Mouse (Mus musculus): Measurements from ENCODE around the gene Oxct2a. TPM values are rescaled to one million over a fixed set of nuclear protein-coding genes. Genes with fewer than 3 reads are reported as not detected.
A peak's percentile ranks its signal among the peaks of the same experiment; 100 is the strongest.
"Not testable (repeated sequence)": the region's sequence is repeated elsewhere in the genome, so short reads cannot be mapped to it uniquely, and the experiment has no call there.

The Oxct2a gene
- polyA plus RNA-seq, 1 experiment from 2014 or later = not detected

GRCm38 (mm10) chr4:123327630-123328029 lies 4.2 kb upstream of the Oxct2a start:
- no peak overlapping the region for H3K4me2 ChIP-seq (replicated peaks; ENCODE audit: low read depth, low read length)
- no peak overlapping the region for H3K4me3 ChIP-seq (ENCODE audit: low read length)
- no peaks in the 10 kb centered on the region for H3K9me3 ChIP-seq (ENCODE audit: control insufficient read depth, low read length)
- no peak for ATAC-seq (ENCODE audit: low FRiP score, low TSS enrichment)
- no peak overlapping the region for H3K27ac ChIP-seq (ENCODE audit: low read depth, low read length)
- peaks cover 6% of the 10 kb centered on the region for H3K27me3 ChIP-seq (ENCODE audit: control insufficient read depth, insufficient read depth, low read length)
- 51% methylated on average over 3 of the region's 3 CpGs for WGBS
- no peak overlapping the region for H3K9ac ChIP-seq (ENCODE audit: low read depth, low read length)
- no peaks in the 10 kb centered on the region for H3K36me3 ChIP-seq (ENCODE audit: control insufficient read depth, insufficient read depth, low read length)
- no peaks in the 10 kb centered on the region for H3K4me1 ChIP-seq (ENCODE audit: control insufficient read depth, insufficient read depth, low read length)

- no peak for ATAC-seq (ENCODE audit: low FRiP score, low TSS enrichment)
Measured at GRCm38 (mm10) chr4:123326087-123326486, 2.7 kb upstream of the Oxct2a start.

GRCm38 (mm10) chr4:123322910-123323309 lies 524 bp downstream of the Oxct2a start:
- not testable (repeated sequence) for H3K9me3 ChIP-seq (ENCODE audit: control insufficient read depth, low read length); H3K4me1 ChIP-seq (ENCODE audit: control insufficient read depth, insufficient read depth, low read length); H3K9ac ChIP-seq (ENCODE audit: low read depth, low read length); H3K27ac ChIP-seq (ENCODE audit: low read depth, low read length); H3K27me3 ChIP-seq (ENCODE audit: control insufficient read depth, insufficient read depth, low read length); H3K36me3 ChIP-seq (ENCODE audit: control insufficient read depth, insufficient read depth, low read length)
- WGBS = 7% methylated on average over 18 of the region's 38 CpGs
- peak; percentile 21; the same call in 1 of the 2 replicates for ATAC-seq (ENCODE audit: low FRiP score, low TSS enrichment)
- Histone ChIP-seq H3K4me3 (ENCODE audit: low read length) (peak overlapping the region; percentile 28; the same call in 1 of the 2 replicates), H3K4me2 (replicated peaks; ENCODE audit: low read depth, low read length) (peak overlapping the region; percentile 41)

More at GRCm38 (mm10) chr4:123326087-123326486, 2.7 kb upstream of the Oxct2a start:
- WGBS = 80% methylated on average over 3 of the region's 3 CpGs
- Histone ChIP-seq H3K27ac (ENCODE audit: low read depth, low read length) (no peak overlapping the region), H3K4me2 (replicated peaks; ENCODE audit: low read depth, low read length) (no peak overlapping the region), H3K27me3 (ENCODE audit: control insufficient read depth, insufficient read depth, low read length) (peaks cover 6% of the 10 kb centered on the region), H3K9me3 (ENCODE audit: control insufficient read depth, low read length) (no peaks in the 10 kb centered on the region), H3K4me1 (ENCODE audit: control insufficient read depth, insufficient read depth, low read length) (no peaks in the 10 kb centered on the region), H3K9ac (ENCODE audit: low read depth, low read length) (no peak overlapping the region), H3K36me3 (ENCODE audit: control insufficient read depth, insufficient read depth, low read length) (no peaks in the 10 kb centered on the region), H3K4me3 (ENCODE audit: low read length) (no peak overlapping the region)

GRCm38 (mm10) chr4:123314497-123314896 lies 8.9 kb downstream of the Oxct2a start:
- H3K4me3 ChIP-seq (ENCODE audit: low read length) = no peak overlapping the region
- no peak overlapping the region for H3K9ac ChIP-seq (ENCODE audit: low read depth, low read length)
- no peaks in the 10 kb centered on the region for H3K27me3 ChIP-seq (ENCODE audit: control insufficient read depth, insufficient read depth, low read length)
- no peaks in the 10 kb centered on the region for H3K4me1 ChIP-seq (ENCODE audit: control insufficient read depth, insufficient read depth, low read length)
- no peak overlapping the region for H3K27ac ChIP-seq (ENCODE audit: low read depth, low read length)
- H3K9me3 ChIP-seq (ENCODE audit: control insufficient read depth, low read length) = no peaks in the 10 kb centered on the region
- H3K4me2 ChIP-seq (replicated peaks; ENCODE audit: low read depth, low read length) = no peak overlapping the region
- WGBS = 89% methylated on average over 3 of the region's 3 CpGs
- ATAC-seq (ENCODE audit: low FRiP score, low TSS enrichment) = no peak
- no peaks in the 10 kb centered on the region for H3K36me3 ChIP-seq (ENCODE audit: control insufficient read depth, insufficient read depth, low read length)

- H3K36me3 ChIP-seq (ENCODE audit: control insufficient read depth, insufficient read depth, low read length) = no peaks in the 10 kb centered on the region
- no peak overlapping the region for H3K4me2 ChIP-seq (replicated peaks; ENCODE audit: low read depth, low read length)
- no peaks in the 10 kb centered on the region for H3K9me3 ChIP-seq (ENCODE audit: control insufficient read depth, low read length)
- WGBS = 84% methylated on average over 6 of the region's 6 CpGs
- no peak overlapping the region for H3K9ac ChIP-seq (ENCODE audit: low read depth, low read length)
- H3K27me3 ChIP-seq (ENCODE audit: control insufficient read depth, insufficient read depth, low read length) = no peaks in the 10 kb centered on the region
- H3K4me3 ChIP-seq (ENCODE audit: low read length) = no peak overlapping the region
- no peak for ATAC-seq (ENCODE audit: low FRiP score, low TSS enrichment)
- no peaks in the 10 kb centered on the region for H3K4me1 ChIP-seq (ENCODE audit: control insufficient read depth, insufficient read depth, low read length)
- no peak overlapping the region for H3K27ac ChIP-seq (ENCODE audit: low read depth, low read length)
Measured at GRCm38 (mm10) chr4:123313010-123313409, 10.4 kb downstream of the Oxct2a start.

GRCm38 (mm10) chr4:123311845-123312244 lies 11.6 kb downstream of the Oxct2a start:
- peaks cover 3% of the 10 kb centered on the region; the same call in 1 of the 2 replicates for H3K36me3 ChIP-seq (ENCODE audit: control insufficient read depth, insufficient read depth, low read length)
- no peak overlapping the region for H3K4me2 ChIP-seq (replicated peaks; ENCODE audit: low read depth, low read length)
- no peaks in the 10 kb centered on the region for H3K9me3 ChIP-seq (ENCODE audit: control insufficient read depth, low read length)
- ATAC-seq (ENCODE audit: low FRiP score, low TSS enrichment) = no peak
- 82% methylated on average over 7 of the region's 7 CpGs for WGBS
- H3K4me3 ChIP-seq (ENCODE audit: low read length) = no peak overlapping the region
- H3K4me1 ChIP-seq (ENCODE audit: control insufficient read depth, insufficient read depth, low read length) = no peaks in the 10 kb centered on the region
- no peak overlapping the region for H3K9ac ChIP-seq (ENCODE audit: low read depth, low read length)
- H3K27me3 ChIP-seq (ENCODE audit: control insufficient read depth, insufficient read depth, low read length) = no peaks in the 10 kb centered on the region
- no peak overlapping the region for H3K27ac ChIP-seq (ENCODE audit: low read depth, low read length)

- H3K4me2 ChIP-seq (replicated peaks; ENCODE audit: low read depth, low read length) = no peak overlapping the region
- no peak for ATAC-seq (ENCODE audit: low FRiP score, low TSS enrichment)
- H3K9me3 ChIP-seq (ENCODE audit: control insufficient read depth, low read length) = no peaks in the 10 kb centered on the region
- H3K4me1 ChIP-seq (ENCODE audit: control insufficient read depth, insufficient read depth, low read length) = no peaks in the 10 kb centered on the region
- no peak overlapping the region for H3K27ac ChIP-seq (ENCODE audit: low read depth, low read length)
- no peak overlapping the region for H3K9ac ChIP-seq (ENCODE audit: low read depth, low read length)
- H3K4me3 ChIP-seq (ENCODE audit: low read length) = no peak overlapping the region
- WGBS = 46% methylated on average over 3 of the region's 3 CpGs
- no peaks in the 10 kb centered on the region for H3K27me3 ChIP-seq (ENCODE audit: control insufficient read depth, insufficient read depth, low read length)
- peaks cover 7% of the 10 kb centered on the region; the same call in 1 of the 2 replicates for H3K36me3 ChIP-seq (ENCODE audit: control insufficient read depth, insufficient read depth, low read length)
Measured at GRCm38 (mm10) chr4:123308292-123308691, 15.1 kb downstream of the Oxct2a start.

- peaks cover 18% of the 10 kb centered on the region for H3K36me3 ChIP-seq (ENCODE audit: control insufficient read depth, insufficient read depth, low read length)
- H3K9me3 ChIP-seq (ENCODE audit: control insufficient read depth, low read length) = no peaks in the 10 kb centered on the region
- WGBS = 82% methylated on average over 10 of the region's 10 CpGs
- no peak overlapping the region for H3K4me3 ChIP-seq (ENCODE audit: low read length)
- no peak for ATAC-seq (ENCODE audit: low FRiP score, low TSS enrichment)
- H3K27me3 ChIP-seq (ENCODE audit: control insufficient read depth, insufficient read depth, low read length) = no peaks in the 10 kb centered on the region
- no peak overlapping the region for H3K4me2 ChIP-seq (replicated peaks; ENCODE audit: low read depth, low read length)
- no peaks in the 10 kb centered on the region for H3K4me1 ChIP-seq (ENCODE audit: control insufficient read depth, insufficient read depth, low read length)
- no peak overlapping the region for H3K27ac ChIP-seq (ENCODE audit: low read depth, low read length)
- H3K9ac ChIP-seq (ENCODE audit: low read depth, low read length) = no peak overlapping the region
Measured at GRCm38 (mm10) chr4:123306999-123307398, 16.4 kb downstream of the Oxct2a start.

GRCm38 (mm10) chr4:123305789-123306188 lies 17.6 kb downstream of the Oxct2a start:
- 26% methylated on average over 3 of the region's 3 CpGs for WGBS
- ATAC-seq (ENCODE audit: low FRiP score, low TSS enrichment) = peak; percentile 47
- Histone ChIP-seq H3K36me3 (ENCODE audit: control insufficient read depth, insufficient read depth, low read length) (peaks cover 24% of the 10 kb centered on the region), H3K27me3 (ENCODE audit: control insufficient read depth, insufficient read depth, low read length) (no peaks in the 10 kb centered on the region), H3K4me3 (ENCODE audit: low read length) (no peak overlapping the region), H3K27ac (ENCODE audit: low read depth, low read length) (no peak overlapping the region), H3K9ac (ENCODE audit: low read depth, low read length) (no peak overlapping the region), H3K9me3 (ENCODE audit: control insufficient read depth, low read length) (no peaks in the 10 kb centered on the region), H3K4me2 (replicated peaks; ENCODE audit: low read depth, low read length) (no peak overlapping the region), H3K4me1 (ENCODE audit: control insufficient read depth, insufficient read depth, low read length) (no peaks in the 10 kb centered on the region)
